14 mouse cellular contexts compared by ENCODE assay signal in the genomic region with DNA sequence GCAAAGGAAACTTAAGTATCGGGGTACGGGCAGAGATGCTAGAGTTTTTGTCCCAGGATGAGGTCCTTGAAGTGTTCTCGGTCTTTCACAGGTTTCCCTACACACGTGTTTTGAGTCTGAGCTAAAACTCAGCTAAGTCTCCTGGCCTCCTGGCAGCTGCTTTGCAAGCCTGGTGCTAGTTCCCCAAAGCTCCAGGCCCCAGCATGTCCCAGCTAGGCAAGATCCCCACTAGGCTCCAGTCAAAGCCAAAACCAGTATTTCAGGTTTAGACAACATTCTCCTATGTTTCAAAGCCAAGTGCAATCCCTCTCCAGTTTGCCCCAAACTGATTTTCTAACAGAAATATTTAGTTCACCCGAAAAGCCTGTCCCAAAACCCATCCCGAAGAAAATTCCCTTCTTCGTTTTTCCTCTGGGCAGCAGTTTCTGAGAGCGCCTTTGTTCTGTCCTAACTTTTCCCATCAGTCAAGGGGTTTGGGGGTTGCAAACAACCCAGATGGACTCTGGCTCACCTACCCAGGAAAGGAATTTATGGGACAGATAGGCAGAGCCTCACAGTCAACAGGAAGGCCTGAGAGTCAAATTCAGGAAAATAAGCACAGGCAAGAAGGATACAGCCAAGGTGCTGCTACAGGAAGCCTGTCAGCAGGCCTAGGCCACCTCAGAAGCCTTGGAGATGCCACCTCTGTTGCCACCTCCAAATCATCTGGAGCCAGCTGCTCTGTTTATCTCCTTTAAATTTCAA.
DNase-seq lines count a peak whose midpoint lies in the region; ATAC-seq lines count a peak whose summit lies in the region.
"Had no signal": no experiment of that assay in that cellular context is flagged by ENCODE, and none has a peak within 500 bp of the region (broad histone marks: within the 10 kb centered on the region; RNA-seq: fewer than 3 reads in every experiment).

No protein-coding gene starts in this region.

- WGBS in kidney, embryonic 16.5 days = 81% methylated on average over 8 of the region's 8 CpGs
- 86% methylated on average over 8 of the region's 8 CpGs for WGBS in embryonic facial prominence, embryonic 10.5 days

- no peaks in the 10 kb centered on the region for H3K9me3 ChIP-seq in kidney, embryonic 16.5 days (ENCODE audit: low read length)
- H3K9me3 ChIP-seq in embryonic facial prominence, embryonic 10.5 days = no peaks in the 10 kb centered on the region
- H3K9me3 ChIP-seq: hindbrain, embryonic 12.5 days; midbrain, embryonic 12.5 days had no signal

- DNase-seq in kidney, adult 18-20 months = no peak
- DNase-seq in embryonic facial prominence, embryonic 10.5 days (ENCODE audit: low spot score) = no peak
- DNase-seq in fat pad, adult 2 months (ENCODE audit: extremely low read depth, low read depth, low spot score) = peak; percentile 82
- DNase-seq in lung, postnatal 36 days = peak; percentile 30
- no peak for DNase-seq in ovary, postnatal 36 days (ENCODE audit: low spot score)
- no peak for DNase-seq in embryo, embryonic 11 days
- DNase-seq: adrenal gland, adult 8-10 months; cerebellum, adult 8-10 months; kidney, postnatal 10 days; thymus, postnatal 25 days had no signal

- H3K4me2 ChIP-seq in kidney, embryonic 16.5 days (replicated peaks; ENCODE audit: low read depth, low read length) = no peak overlapping the region
- H3K4me2 ChIP-seq: hindbrain, embryonic 12.5 days; midbrain, embryonic 12.5 days had no signal

- no peak overlapping the region for H3K4me3 ChIP-seq in kidney, embryonic 16.5 days (ENCODE audit: low read length)
- no peak overlapping the region for H3K4me3 ChIP-seq in embryonic facial prominence, embryonic 10.5 days
- H3K4me3 ChIP-seq: hindbrain, embryonic 12.5 days; midbrain, embryonic 12.5 days had no signal

- H3K27me3 ChIP-seq in kidney, embryonic 16.5 days (ENCODE audit: insufficient read depth, low read length) = no peaks in the 10 kb centered on the region
- H3K27me3 ChIP-seq in embryonic facial prominence, embryonic 10.5 days (replicated peaks; ENCODE audit: low read depth, poor library complexity, severe bottlenecking) = no peaks in the 10 kb centered on the region
- H3K27me3 ChIP-seq: hindbrain, embryonic 12.5 days; midbrain, embryonic 12.5 days had no signal

- peaks cover 7% of the 10 kb centered on the region for H3K36me3 ChIP-seq in kidney, embryonic 16.5 days (ENCODE audit: insufficient read depth, low read length)
- peaks cover 59% of the 10 kb centered on the region for H3K36me3 ChIP-seq in embryonic facial prominence, embryonic 10.5 days (replicated peaks)

- no peak overlapping the region for H3K9ac ChIP-seq in kidney, embryonic 16.5 days (replicated peaks; ENCODE audit: low read length)
- H3K9ac ChIP-seq: hindbrain, embryonic 12.5 days; midbrain, embryonic 12.5 days had no signal

- ATAC-seq in kidney, embryonic 16.5 days (ENCODE audit: low FRiP score, low TSS enrichment) = no peak
- ATAC-seq: forebrain, embryonic 16.5 days had no signal

- peaks cover 23% of the 10 kb centered on the region for H3K4me1 ChIP-seq in kidney, embryonic 16.5 days (ENCODE audit: insufficient read depth, low read length)
- peaks cover 25% of the 10 kb centered on the region for H3K4me1 ChIP-seq in embryonic facial prominence, embryonic 10.5 days

- peak overlapping the region; percentile 45; the same call in 1 of the 2 replicates for H3K27ac ChIP-seq in kidney, embryonic 16.5 days (ENCODE audit: low read length)
- H3K27ac ChIP-seq in embryonic facial prominence, embryonic 10.5 days (replicated peaks) = peak overlapping the region; percentile 44; the same call in 1 of the 2 replicates
- H3K27ac ChIP-seq: hindbrain, embryonic 12.5 days; midbrain, embryonic 12.5 days had no signal

Comparison
In these comparisons a context has a peak if more than half of its experiments do, and no peak if none do; other contexts are left out.
1. DNase-seq: peak in fat pad, adult 2 months (single experiment) and lung, postnatal 36 days (single experiment); none in kidney, adult 18-20 months (single experiment), embryonic facial prominence, embryonic 10.5 days (single experiment), ovary, postnatal 36 days (single experiment) and embryo, embryonic 11 days (single experiment).